Mouse (Mus musculus): ENCODE measurements around the gene Gm19345. TPM values are rescaled to one million over a fixed set of nuclear protein-coding genes. Genes with fewer than 3 reads are reported as not detected.

Gene Gm19345
- polyA plus RNA-seq, 1 experiment from 2014 or later: not detected

DNA sequence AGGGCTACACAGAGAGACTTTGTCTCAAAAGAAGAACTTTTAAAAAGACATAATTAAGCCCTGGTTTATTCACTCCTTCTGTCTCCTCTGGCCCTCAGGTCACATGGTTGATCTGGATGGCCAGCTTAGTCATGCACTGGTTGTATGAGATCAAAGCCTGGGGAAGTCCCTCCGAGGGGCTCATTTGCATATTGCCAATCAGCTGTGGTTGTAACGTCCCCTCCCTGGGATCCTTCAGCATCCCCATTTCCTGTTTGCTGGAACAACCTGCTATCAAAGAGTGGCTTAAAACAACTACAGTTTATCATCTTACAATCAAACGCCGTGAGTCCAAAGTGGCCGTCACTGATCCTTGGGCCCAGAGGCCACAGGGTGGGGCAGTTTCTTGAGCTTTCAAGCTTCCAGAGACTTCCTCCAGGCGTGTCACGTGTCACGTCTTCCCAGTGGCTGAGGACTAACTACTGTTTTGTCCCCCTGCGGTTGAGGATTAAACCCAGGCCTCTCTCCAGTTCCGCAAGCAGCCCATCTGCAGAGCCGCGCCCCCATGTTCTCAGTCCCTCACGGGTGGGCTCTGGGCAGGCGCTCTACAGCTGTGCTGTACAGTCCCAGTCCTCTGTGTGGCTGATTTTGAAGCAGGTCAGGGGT is 25.1 kb downstream of the Gm19345 start:
- no peaks in the 10 kb centered on the region for H3K9me3 ChIP-seq (replicated peaks)
- H3K27ac ChIP-seq: no peak overlapping the region
- H3K36me3 ChIP-seq: no peaks in the 10 kb centered on the region
- no peak overlapping the region for H3K4me3 ChIP-seq
- H3K27me3 ChIP-seq: no peaks in the 10 kb centered on the region
- no peak overlapping the region for H3K4me2 ChIP-seq
- peaks cover 8% of the 10 kb centered on the region; the same call in 1 of the 2 replicates for H3K4me1 ChIP-seq (replicated peaks)
- no peak for ATAC-seq (replicated peaks; ENCODE audit: insufficient number of reproducible peaks, insufficient read depth, low FRiP score, low read depth)
- no peak overlapping the region for H3K9ac ChIP-seq
- 46% methylated on average over 14 of the region's 14 CpGs for WGBS

DNA sequence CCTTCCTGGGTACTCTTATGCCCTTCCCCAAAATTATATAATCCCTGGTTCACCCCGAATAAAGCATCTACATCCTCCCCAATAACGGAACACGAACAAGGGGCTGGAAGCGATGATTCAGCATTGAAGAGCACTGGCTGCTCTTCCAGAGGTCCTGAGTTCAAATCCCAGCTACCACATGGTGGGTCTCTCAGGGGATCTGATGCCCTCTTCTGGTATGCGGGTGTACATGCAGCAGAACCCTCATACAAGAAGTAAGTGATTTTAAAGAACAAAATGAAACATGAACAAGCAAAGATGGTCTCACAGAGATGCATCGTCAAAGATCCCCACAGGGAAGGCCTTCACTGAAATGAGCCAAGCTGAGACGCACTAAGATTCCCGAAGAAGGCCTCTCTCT is 29.0 kb downstream of the Gm19345 start:
- H3K4me2 ChIP-seq: no peak overlapping the region
- no peak overlapping the region for H3K4me3 ChIP-seq
- H3K27me3 ChIP-seq: no peaks in the 10 kb centered on the region
- peaks cover 7% of the 10 kb centered on the region; the same call in 1 of the 2 replicates for H3K4me1 ChIP-seq (replicated peaks)
- no peak for ATAC-seq (replicated peaks; ENCODE audit: insufficient number of reproducible peaks, insufficient read depth, low FRiP score, low read depth)
- H3K27ac ChIP-seq: no peak overlapping the region
- no peaks in the 10 kb centered on the region for H3K36me3 ChIP-seq
- WGBS: 73% methylated on average over 8 of the region's 8 CpGs
- no peak overlapping the region for H3K9ac ChIP-seq
- no peaks in the 10 kb centered on the region for H3K9me3 ChIP-seq (replicated peaks)

GRCm38 (mm10) chr7:19887849-19888248 is 36.0 kb downstream of the Gm19345 start, which contains the start of gene Ceacam19:
Gene Ceacam19 (minus strand): TSS chr7:19887965.
- Histone ChIP-seq H3K9me3 (replicated peaks) (no peaks in the 10 kb centered on the region), H3K27me3 (no peaks in the 10 kb centered on the region), H3K27ac (no peak within 1 kb of the TSS), H3K9ac (no peak within 1 kb of the TSS), H3K4me1 (replicated peaks) (no peaks in the 10 kb centered on the region), H3K4me3 (no peak within 1 kb of the TSS), H3K36me3 (no peaks in the 10 kb centered on the region), H3K4me2 (no peak within 1 kb of the TSS)
- no peak for ATAC-seq (replicated peaks; ENCODE audit: insufficient number of reproducible peaks, insufficient read depth, low FRiP score, low read depth)
- 62% methylated on average over 7 of the region's 7 CpGs for WGBS

DNA sequence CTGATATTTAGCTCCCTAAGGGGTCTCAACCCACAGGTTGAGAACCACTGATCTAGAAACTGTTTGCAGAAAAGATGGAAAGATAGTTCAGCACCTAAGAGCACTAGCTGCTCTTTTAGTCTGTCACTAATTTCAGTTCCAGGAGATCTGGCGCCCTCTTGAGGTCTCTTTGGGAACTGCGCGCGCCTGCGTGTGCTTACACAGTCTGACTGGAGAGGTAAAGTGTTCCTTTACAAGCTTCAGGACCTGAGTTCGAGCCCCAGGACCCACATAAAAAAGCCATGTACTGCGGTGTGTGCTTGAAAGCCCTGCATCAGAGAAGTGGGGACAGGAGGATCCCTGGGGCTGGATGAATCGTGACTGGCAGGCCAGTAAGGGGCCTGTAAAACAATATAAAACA is 38.1 kb downstream of the Gm19345 start:
- H3K9me3 ChIP-seq (replicated peaks): no peaks in the 10 kb centered on the region
- no peak overlapping the region for H3K4me3 ChIP-seq
- no peaks in the 10 kb centered on the region for H3K4me1 ChIP-seq (replicated peaks)
- H3K4me2 ChIP-seq: no peak overlapping the region
- H3K27me3 ChIP-seq: no peaks in the 10 kb centered on the region
- whole genome bisulfite sequencing: 45% methylated on average over 8 of the region's 8 CpGs
- no peaks in the 10 kb centered on the region for H3K36me3 ChIP-seq
- H3K9ac ChIP-seq: no peak overlapping the region
- H3K27ac ChIP-seq: no peak overlapping the region
- no peak for ATAC-seq (replicated peaks; ENCODE audit: insufficient number of reproducible peaks, insufficient read depth, low FRiP score, low read depth)

Other genes with a start within 250 kb of the Gm19345 start
- 28.5 and 39.0 TPM in 2 replicates for gene Clasrp, start 247.5 kb upstream of the Gm19345 start, polyA plus RNA-seq (2015; fragmentation: Nextera tagmentation; extraction: Ambion mirVana)
- gene Relb, start 222.6 kb upstream of the Gm19345 start, polyA plus RNA-seq (2015; fragmentation: Nextera tagmentation; extraction: Ambion mirVana): 6.1 and 10.0 TPM in 2 replicates
- 67.3 and 83.2 TPM in 2 replicates for gene Clptm1, start 187.0 kb upstream of the Gm19345 start, polyA plus RNA-seq (2015; fragmentation: Nextera tagmentation; extraction: Ambion mirVana)
- 2.0 and 7.9 TPM in 2 replicates for gene Apoc2, start 174.1 kb upstream of the Gm19345 start, polyA plus RNA-seq (2015; fragmentation: Nextera tagmentation; extraction: Ambion mirVana)
- 0.25 TPM in 1 of 2 replicates, not detected in the other for gene Gm44805, start 170.6 kb upstream of the Gm19345 start, polyA plus RNA-seq (2015; fragmentation: Nextera tagmentation; extraction: Ambion mirVana)
- 0.34 and 2.5 TPM in 2 replicates for gene Apoc4, start 170.5 kb upstream of the Gm19345 start, polyA plus RNA-seq (2015; fragmentation: Nextera tagmentation; extraction: Ambion mirVana)
- gene Apoc1, start 159.3 kb upstream of the Gm19345 start, polyA plus RNA-seq (2015; fragmentation: Nextera tagmentation; extraction: Ambion mirVana): 12.3 and 17.0 TPM in 2 replicates
- gene Apoe, start 152.8 kb upstream of the Gm19345 start, polyA plus RNA-seq (2015; fragmentation: Nextera tagmentation; extraction: Ambion mirVana): 596 and 739 TPM in 2 replicates
- gene Tomm40, start 136.6 kb upstream of the Gm19345 start, polyA plus RNA-seq (2015; fragmentation: Nextera tagmentation; extraction: Ambion mirVana): 142 and 164 TPM in 2 replicates
- gene Nectin2, start 101.5 kb upstream of the Gm19345 start, polyA plus RNA-seq (2015; fragmentation: Nextera tagmentation; extraction: Ambion mirVana): 66.5 and 81.4 TPM in 2 replicates
- 358 and 380 TPM in 2 replicates for gene Bcam, start 81.0 kb upstream of the Gm19345 start, polyA plus RNA-seq (2015; fragmentation: Nextera tagmentation; extraction: Ambion mirVana)
- gene Cblc, start 55.2 kb upstream of the Gm19345 start, polyA plus RNA-seq (2015; fragmentation: Nextera tagmentation; extraction: Ambion mirVana): 0.47 and 2.5 TPM in 2 replicates
- 2.0 and 4.7 TPM in 2 replicates for gene Bcl3, start 29.2 kb upstream of the Gm19345 start, polyA plus RNA-seq (2015; fragmentation: Nextera tagmentation; extraction: Ambion mirVana)
- gene Ceacam16, start 9.3 kb downstream of the Gm19345 start, polyA plus RNA-seq (2015; fragmentation: Nextera tagmentation; extraction: Ambion mirVana): not detected in 2 replicates
- gene Ceacam19, start 36.0 kb downstream of the Gm19345 start, polyA plus RNA-seq (2015; fragmentation: Nextera tagmentation; extraction: Ambion mirVana): not detected in 2 replicates
- 15.2 and 16.1 TPM in 2 replicates for gene Pvr, start 69.2 kb downstream of the Gm19345 start, polyA plus RNA-seq (2015; fragmentation: Nextera tagmentation; extraction: Ambion mirVana)
- gene Igsf23, start 98.8 kb downstream of the Gm19345 start, polyA plus RNA-seq (2015; fragmentation: Nextera tagmentation; extraction: Ambion mirVana): 1.5 and 1.7 TPM in 2 replicates
- gene Ceacam20, start 113.4 kb downstream of the Gm19345 start, polyA plus RNA-seq (2015; fragmentation: Nextera tagmentation; extraction: Ambion mirVana): not detected in 2 replicates
- not detected in 2 replicates for gene Nlrp9b, start 139.5 kb downstream of the Gm19345 start, polyA plus RNA-seq (2015; fragmentation: Nextera tagmentation; extraction: Ambion mirVana)
- not detected in 2 replicates for gene Vmn1r91, start 247.7 kb downstream of the Gm19345 start, polyA plus RNA-seq (2015; fragmentation: Nextera tagmentation; extraction: Ambion mirVana)

Data from heart, embryonic 15.5 days (tissue).